Comparison of ENCODE assay signal across 12 mouse cellular contexts in the genomic region with DNA sequence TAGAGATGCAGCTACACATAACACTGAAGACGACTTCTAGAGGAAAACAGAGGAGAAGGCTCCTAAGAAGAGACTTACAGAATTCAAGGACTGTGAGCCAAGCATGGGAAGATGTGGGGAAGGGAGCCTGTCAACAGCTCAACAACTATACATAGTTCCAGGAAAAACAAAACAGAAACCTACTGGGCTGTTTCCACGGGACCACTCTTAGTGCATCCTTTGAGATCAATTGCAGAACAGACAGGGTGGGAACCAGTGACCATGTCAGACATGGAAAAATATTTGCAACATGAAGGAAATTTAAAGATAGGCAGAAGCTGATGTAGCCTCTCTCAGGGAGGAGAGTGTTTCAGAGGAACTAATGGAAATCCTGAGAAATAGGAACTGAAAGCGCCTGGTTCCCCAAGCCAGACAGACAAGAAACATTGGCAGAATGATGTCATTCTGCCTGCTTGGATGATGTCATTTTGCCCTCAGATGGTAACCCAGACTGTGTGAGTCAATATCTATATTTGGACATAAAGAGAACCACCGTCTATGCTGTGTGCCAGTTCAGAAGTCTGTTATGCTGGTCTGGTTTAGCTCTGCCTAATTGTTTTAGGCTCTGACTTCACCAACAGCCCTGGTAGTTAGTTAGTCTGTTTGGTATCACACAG. TPM values are rescaled to one million over a fixed set of nuclear protein-coding genes. Genes with fewer than 3 reads are reported as not detected.
DNase-seq lines count a peak whose midpoint lies in the region; ATAC-seq lines count a peak whose summit lies in the region.
"Had no signal": no experiment of that assay in that cellular context is flagged by ENCODE, and none has a peak within 500 bp of the region (broad histone marks: within the 10 kb centered on the region; RNA-seq: fewer than 3 reads in every experiment).

No protein-coding gene starts in this region.

- ATAC-seq in hematopoietic stem cell, adult 5-6 weeks (replicated peaks in 1 of 2; ENCODE audit: insufficient read depth in 1 of 2, low FRiP score in 2 of 2, low TSS enrichment in 1 of 2, low read depth in 1 of 2, poor library complexity in 2 of 2, severe bottlenecking in 2 of 2): peak; percentile 35 to 81
- ATAC-seq: activated CD4-positive, CD25-positive, alpha-beta regulatory T cell, adult 4 months had no signal

- peak; percentile 19 to 21 for DNase-seq in lung, adult 18-20 months
- DNase-seq in lung, postnatal 14 days: no peak
- peak; percentile 52 for DNase-seq in brain, adult 2 months (ENCODE audit: low read depth, low spot score)
- peak; percentile 78 for DNase-seq in splenic B cell, adult 2 months (ENCODE audit: low read depth, low spot score)
- DNase-seq in cerebellum, adult 18-20 months: no peak
- no peak for DNase-seq in ovary, postnatal 36 days (ENCODE audit: low spot score)
- DNase-seq: cerebellum, adult 2 months; kidney, postnatal 36 days had no signal

- no peaks in the 10 kb centered on the region for H3K36me3 ChIP-seq in splenic B cell, adult 2 months (ENCODE audit: control insufficient read depth, insufficient read depth, low read length, poor library complexity, severe bottlenecking)
- H3K36me3 ChIP-seq: hindbrain, embryonic 13.5 days; liver, embryonic 15.5 days had no signal

- no peaks in the 10 kb centered on the region for H3K27me3 ChIP-seq in splenic B cell, adult 2 months (ENCODE audit: control insufficient read depth, insufficient read depth, low read length, poor library complexity, severe bottlenecking)
- H3K27me3 ChIP-seq: hindbrain, embryonic 13.5 days; liver, embryonic 15.5 days had no signal

RNA-seq across cellular contexts. Expression of gene Tm7sf3, which starts 32.4 kb away (rescaled TPM):
- 28.1 and 31.5 TPM in 2 replicates for total RNA-seq in hematopoietic stem cell, adult 5-6 weeks (2017)

RNA-seq across cellular contexts. Expression of gene Med21, which starts 32.7 kb away (rescaled TPM):
- total RNA-seq in hematopoietic stem cell, adult 5-6 weeks (2017): 73.7 TPM in 2 replicates

RNA-seq across cellular contexts. Expression of gene Stk38l, which starts 49.8 kb away (rescaled TPM):
- 4.3 and 5.2 TPM in 2 replicates for total RNA-seq in hematopoietic stem cell, adult 5-6 weeks (2017)

Comparison
In these comparisons a context has a peak if more than half of its experiments do, and no peak if none do; other contexts are left out.
1. DNase-seq: peak in lung, adult 18-20 months (2 of 2), brain, adult 2 months (single experiment) and splenic B cell, adult 2 months (single experiment); none in lung, postnatal 14 days (single experiment), cerebellum, adult 18-20 months (0 of 2) and ovary, postnatal 36 days (single experiment).